Mouse (Mus musculus) forebrain, embryonic 16.5 days (tissue): Measurements from ENCODE around the gene Slc25a35. TPM values are rescaled to one million over a fixed set of nuclear protein-coding genes. Genes with fewer than 3 reads are reported as not detected.
"Not testable (repeated sequence)": the region's sequence is repeated elsewhere in the genome, so short reads cannot be mapped to it uniquely, and the experiment has no call there.

Source experiments
- ATAC-seq: fragments of 200-750 bp; cut with Nextera tagmentation; 2 replicates; pipeline ENCODE4 v1.8.0; 2017; ENCODE audit warnings: mild to moderate bottlenecking, moderate library complexity
- H3K27ac ChIP-seq: fragments of 300-500 bp; sonication (generic); 2 replicates; pipeline ENCODE4 v1.5.1; 2014; ENCODE audit warnings: low read length, control low read depth
- H3K27me3 ChIP-seq: fragments of 300-500 bp; sonication (generic); replicated peaks from 2 replicates; pipeline ENCODE4 v1.6.1; 2014; ENCODE audit warnings: low read length; ENCODE audit not compliant: control insufficient read depth, insufficient read depth
- H3K36me3 ChIP-seq: fragments of 300-500 bp; sonication (generic); 2 replicates; pipeline ENCODE4 v1.6.1; 2014; ENCODE audit not compliant: control insufficient read depth, insufficient read depth
- H3K4me1 ChIP-seq: fragments of 300-500 bp; sonication (generic); replicated peaks from 2 replicates; pipeline ENCODE4 v1.6.1; 2014; ENCODE audit warnings: low read length; ENCODE audit not compliant: control insufficient read depth, insufficient read depth
- H3K4me2 ChIP-seq: fragments of 300-500 bp; sonication (generic); 2 replicates; pipeline ENCODE4 v1.6.1; 2014; ENCODE audit warnings: mild to moderate bottlenecking, low read length, control low read depth
- H3K4me3 ChIP-seq: fragments of 300-500 bp; sonication (generic); replicated peaks from 2 replicates; pipeline ENCODE4 v1.5.1; 2014; ENCODE audit warnings: mild to moderate bottlenecking, low read length, control low read depth
- H3K9ac ChIP-seq: fragments of 300-500 bp; sonication (generic); replicated peaks from 2 replicates; pipeline ENCODE4 v1.6.1; 2014; ENCODE audit warnings: low read depth, low read length, control low read depth
- H3K9me3 ChIP-seq: fragments of 300-500 bp; sonication (generic); 2 replicates; pipeline ENCODE4 v1.6.1; 2016; ENCODE audit warnings: low read length; ENCODE audit not compliant: control insufficient read depth
- WGBS: fragments of 180-500 bp; shearing (Covaris S2); extraction: QIAGEN DNeasy Blood & Tissue Kit; methylation state at CpG from one replicate; pipeline ENCODE4 v1.1.7; 2014; 5-methylcytosine and 5-hydroxymethylcytosine counted together
- polyA plus RNA-seq: library from polyadenylated mRNA; unstranded; fragments of >200 nt; fragmentation: Nextera tagmentation; extraction: Ambion mirVana; gene quantifications from 2 replicates; pipeline ENCODE4 v1.2.1, GENCODE M21; 2015

The Slc25a35 gene
- polyA plus RNA-seq, 1 experiment from 2014 or later, result 1.0 TPM

DNA sequence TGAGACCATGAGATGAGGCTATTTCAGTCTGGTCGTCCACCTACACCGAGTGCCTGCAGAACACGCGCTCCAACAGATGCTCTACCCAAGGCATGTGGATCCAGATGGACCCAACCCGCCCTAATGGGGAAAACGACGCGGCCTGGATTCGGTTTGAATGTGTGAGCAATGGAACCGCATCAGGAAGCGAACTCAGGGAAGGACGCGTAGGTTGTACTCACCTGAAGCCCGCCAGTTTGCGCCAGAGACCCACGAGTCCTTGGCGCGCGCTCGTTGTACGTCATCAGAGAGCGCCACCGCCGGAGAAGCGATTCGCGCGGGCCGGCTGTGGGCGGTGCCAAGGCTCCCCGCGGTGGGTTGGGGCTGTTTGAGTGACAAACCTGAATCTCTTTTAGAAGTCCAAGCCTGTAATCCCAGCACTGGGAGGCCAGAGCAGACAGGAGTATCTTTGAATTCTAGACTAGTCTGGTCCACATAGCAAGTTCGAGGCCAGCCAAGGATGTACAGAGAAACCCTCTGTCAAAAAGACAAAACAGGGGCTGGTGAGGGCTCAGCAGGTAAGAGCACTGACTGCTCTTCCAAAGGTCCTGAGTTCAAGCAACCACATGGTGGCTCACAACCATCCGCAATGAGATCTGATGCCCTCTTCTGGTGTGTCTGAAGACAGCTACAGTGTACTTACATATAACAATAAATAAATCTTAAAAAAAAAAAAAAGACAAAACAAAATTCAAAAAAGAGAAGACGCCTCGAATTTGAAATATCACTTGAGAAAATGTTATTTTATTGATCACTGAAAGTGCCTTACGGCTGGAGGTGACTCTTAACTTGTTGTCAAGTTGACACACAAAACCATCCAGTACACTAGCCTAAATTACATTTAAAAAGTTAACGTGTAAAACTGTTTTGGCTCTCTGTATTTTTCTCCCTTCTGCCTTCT lies 40.5 kb downstream of the Slc25a35 start, which contains the start of gene Pfas:
Gene Pfas (minus strand): TSS at position 279 of the 940 bp plus-strand sequence.
- Histone ChIP-seq H3K4me3 (peak within 1 kb of the TSS; percentile 79), H3K4me1 (peaks cover 13% of the 10 kb centered on the region), H3K9me3 (no peaks in the 10 kb centered on the region), H3K4me2 (peak within 1 kb of the TSS; percentile 64), H3K27ac (peak within 1 kb of the TSS; percentile 60), H3K27me3 (no peaks in the 10 kb centered on the region), H3K9ac (peak within 1 kb of the TSS; percentile 68), H3K36me3 (no peaks in the 10 kb centered on the region)
- WGBS, result 9% methylated on average over 38 of the region's 38 CpGs
- ATAC-seq, result peak; percentile 69

DNA sequence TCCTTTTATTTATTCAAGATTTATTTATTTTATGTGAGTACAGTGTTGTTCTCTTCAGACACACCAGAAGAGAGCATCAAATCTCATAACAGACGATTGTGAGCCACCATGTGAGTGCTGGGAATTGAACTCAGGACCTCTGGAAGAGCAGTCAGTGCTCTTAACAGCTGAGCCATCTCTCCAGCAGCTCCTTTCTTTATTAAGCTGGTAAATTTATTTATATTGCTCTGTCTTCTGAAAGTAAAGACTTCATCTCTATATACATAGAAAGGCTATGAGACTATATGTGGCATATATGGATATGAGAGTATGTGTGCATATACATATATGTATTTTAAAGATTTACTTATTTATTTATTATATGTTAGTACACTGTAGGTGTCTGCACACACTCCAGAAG lies 41.6 kb downstream of the Slc25a35 start:
- H3K4me2 ChIP-seq, result no peak overlapping the region
- H3K4me3 ChIP-seq, result no peak overlapping the region
- no peaks in the 10 kb centered on the region for H3K9me3 ChIP-seq
- no peaks in the 10 kb centered on the region for H3K36me3 ChIP-seq
- no peak overlapping the region for H3K27ac ChIP-seq
- ATAC-seq, result no peak
- 88% methylated on average over 1 of the region's 1 CpGs for WGBS
- no peaks in the 10 kb centered on the region for H3K27me3 ChIP-seq
- no peak overlapping the region for H3K9ac ChIP-seq
- H3K4me1 ChIP-seq, result peaks cover 13% of the 10 kb centered on the region

DNA sequence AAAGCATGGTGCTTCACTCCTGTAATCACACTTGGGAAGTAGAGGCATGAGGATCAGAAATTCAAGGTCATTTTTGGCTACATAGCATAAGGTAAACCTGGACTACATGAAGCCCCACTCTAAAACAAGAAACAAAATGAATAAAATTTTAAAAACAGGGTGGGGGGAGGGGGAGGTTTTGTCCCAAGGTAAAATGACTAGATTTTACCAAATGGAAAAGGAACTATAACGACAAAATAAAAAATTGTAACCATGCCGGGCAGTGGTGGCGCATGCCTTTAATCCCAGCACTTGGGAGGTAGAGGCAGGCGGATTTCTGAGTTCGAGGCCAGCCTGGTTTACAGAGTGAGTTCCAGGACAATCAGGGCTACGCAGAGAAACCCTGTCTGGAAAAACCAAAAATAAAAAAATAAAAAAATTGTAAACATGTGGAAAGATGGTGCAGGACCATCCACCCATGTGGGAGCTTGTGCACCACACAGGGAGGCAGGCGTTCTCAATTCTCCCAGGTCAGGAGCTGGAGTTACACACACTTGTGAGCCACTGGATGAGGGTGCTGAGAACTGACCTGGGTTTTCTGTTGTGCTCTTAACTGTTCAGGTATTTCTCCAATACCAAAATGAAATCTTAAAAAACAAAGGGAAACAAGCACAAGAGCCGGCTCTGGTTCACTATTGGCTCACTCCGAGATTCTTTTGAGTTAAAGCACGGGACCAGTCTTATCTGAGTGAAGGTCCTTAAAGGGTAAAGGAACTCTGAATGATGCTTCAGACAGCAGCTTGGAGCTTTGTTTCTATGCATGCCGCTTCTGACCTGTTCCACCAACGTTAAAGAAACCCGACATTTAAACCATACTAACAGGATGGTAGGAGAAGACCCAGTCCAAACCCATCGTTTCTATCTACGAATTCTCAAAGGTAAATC lies 42.7 kb downstream of the Slc25a35 start:
- 90% methylated on average over 15 of the region's 15 CpGs for WGBS
- ATAC-seq, result no peak
- Histone ChIP-seq H3K4me3 (no peak overlapping the region), H3K9me3 (no peaks in the 10 kb centered on the region), H3K27me3 (no peaks in the 10 kb centered on the region), H3K27ac (no peak overlapping the region), H3K36me3 (no peaks in the 10 kb centered on the region), H3K9ac (no peak overlapping the region), H3K4me1 (peaks cover 18% of the 10 kb centered on the region), H3K4me2 (no peak overlapping the region)

DNA sequence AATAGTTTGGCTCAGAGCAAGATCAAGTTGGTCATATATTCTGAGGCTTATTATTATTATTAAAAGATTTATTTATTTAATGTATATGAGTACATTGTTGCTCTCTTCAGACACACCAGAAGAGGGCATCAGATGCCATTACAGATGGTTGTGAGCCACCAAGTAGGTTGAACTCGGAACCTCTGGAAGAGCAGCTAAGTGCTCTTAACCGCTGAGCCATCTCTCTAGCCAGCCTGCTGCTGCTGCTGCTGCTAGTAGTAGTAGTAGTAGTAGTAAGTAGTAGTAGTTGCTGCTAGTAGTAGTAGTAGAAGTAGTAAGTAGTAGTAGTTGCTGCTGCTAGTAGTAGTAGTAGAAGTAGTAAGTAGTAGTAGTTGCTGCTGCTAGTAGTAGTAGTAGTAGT lies 43.5 kb downstream of the Slc25a35 start:
- not testable (repeated sequence) for H3K9ac ChIP-seq, H3K27ac ChIP-seq, H3K9me3 ChIP-seq, ATAC-seq, H3K27me3 ChIP-seq, H3K36me3 ChIP-seq
- WGBS, result 69% methylated on average over 2 of the region's 2 CpGs
- Histone ChIP-seq H3K4me3 (peak overlapping the region; percentile 65), H3K4me1 (peaks cover 18% of the 10 kb centered on the region), H3K4me2 (peak overlapping the region; percentile 91)

DNA sequence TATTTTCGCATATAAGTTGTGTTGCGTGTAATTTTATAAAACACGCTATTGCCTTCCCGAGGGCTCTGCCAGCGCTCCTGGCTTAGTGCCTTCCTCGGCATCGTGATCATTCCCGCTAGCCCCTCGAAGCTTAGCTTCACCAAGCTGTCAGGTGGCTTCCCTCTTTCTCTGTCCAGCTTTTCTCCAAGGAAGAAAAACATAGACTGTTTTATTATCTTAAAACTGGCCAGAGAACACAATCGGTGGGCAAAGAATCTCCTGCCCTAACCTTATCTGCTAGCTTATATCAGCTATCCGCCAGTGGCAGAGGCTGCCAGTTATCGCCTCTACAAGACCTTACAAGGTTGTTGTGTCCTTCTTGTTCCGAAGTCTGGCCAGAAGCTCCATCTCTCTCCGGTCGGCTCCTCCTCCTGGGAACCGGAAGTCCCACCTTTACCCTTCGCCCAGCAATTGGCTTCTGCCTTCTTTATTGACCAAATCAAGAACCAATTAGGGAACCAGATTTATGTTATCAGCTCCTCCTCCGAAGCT lies 44.2 kb downstream of the Slc25a35 start:
- peak overlapping the region; percentile 65 for H3K4me3 ChIP-seq
- H3K9me3 ChIP-seq, result no peaks in the 10 kb centered on the region
- peak; percentile 74 for ATAC-seq
- peak overlapping the region; percentile 91 for H3K4me2 ChIP-seq
- H3K9ac ChIP-seq, result peak overlapping the region; percentile 72
- H3K36me3 ChIP-seq, result no peaks in the 10 kb centered on the region
- H3K4me1 ChIP-seq, result peaks cover 25% of the 10 kb centered on the region
- H3K27me3 ChIP-seq, result no peaks in the 10 kb centered on the region
- peak overlapping the region; percentile 94 for H3K27ac ChIP-seq
- 1% methylated on average over 18 of the region's 18 CpGs for WGBS

DNA sequence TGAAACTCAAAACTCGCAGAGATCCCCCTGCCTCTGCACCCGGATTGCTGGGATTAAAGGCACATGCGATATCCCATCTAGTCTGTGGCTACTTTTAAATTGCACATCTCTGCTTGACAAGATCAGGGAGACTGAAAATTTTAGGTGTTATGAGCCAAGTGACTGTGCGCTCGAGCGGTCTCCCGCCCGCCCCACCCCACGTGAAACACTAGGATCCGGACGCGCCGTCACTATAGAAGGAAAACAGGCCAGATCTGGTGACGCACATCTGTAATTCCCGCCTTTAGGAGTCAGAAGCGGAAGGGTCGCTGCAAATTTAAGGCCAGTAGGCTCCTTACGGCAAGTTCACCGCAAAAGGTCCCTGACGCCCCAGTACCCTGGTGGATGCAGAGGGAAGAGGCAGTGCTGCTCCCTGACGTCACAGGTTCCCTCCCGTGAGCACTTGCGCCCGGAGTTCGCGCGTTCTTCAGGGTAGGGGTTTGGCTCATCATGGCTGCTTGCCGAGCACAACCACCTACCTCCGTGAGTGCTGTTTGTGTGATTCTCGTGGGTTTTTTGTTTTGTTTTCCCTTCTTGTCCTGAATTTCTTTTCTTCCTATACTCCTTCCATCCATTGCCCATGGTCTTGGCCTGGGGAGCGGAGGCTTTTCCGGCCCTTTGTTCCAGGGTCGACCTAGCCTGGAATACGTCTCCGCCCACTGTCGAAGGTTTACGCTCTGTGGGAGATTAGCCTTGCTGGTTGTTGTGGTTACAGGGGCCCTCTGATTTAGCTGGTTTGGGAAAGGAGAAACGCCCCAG lies 47.9 kb downstream of the Slc25a35 start, which contains the start of gene Ctc1:
Gene Ctc1 (plus strand): TSS at position 268 of the 798 bp plus-strand sequence.
- peak within 1 kb of the TSS; percentile 70 for H3K4me3 ChIP-seq
- 3% methylated on average over 38 of the region's 38 CpGs for WGBS
- peak within 1 kb of the TSS; percentile 75 for H3K4me2 ChIP-seq
- H3K27me3 ChIP-seq, result no peaks in the 10 kb centered on the region
- peaks cover 22% of the 10 kb centered on the region for H3K4me1 ChIP-seq
- no peaks in the 10 kb centered on the region for H3K9me3 ChIP-seq
- H3K27ac ChIP-seq, result peak within 1 kb of the TSS; percentile 90
- peak; percentile 96 for ATAC-seq
- peak within 1 kb of the TSS; percentile 81 for H3K9ac ChIP-seq
- no peaks in the 10 kb centered on the region for H3K36me3 ChIP-seq

DNA sequence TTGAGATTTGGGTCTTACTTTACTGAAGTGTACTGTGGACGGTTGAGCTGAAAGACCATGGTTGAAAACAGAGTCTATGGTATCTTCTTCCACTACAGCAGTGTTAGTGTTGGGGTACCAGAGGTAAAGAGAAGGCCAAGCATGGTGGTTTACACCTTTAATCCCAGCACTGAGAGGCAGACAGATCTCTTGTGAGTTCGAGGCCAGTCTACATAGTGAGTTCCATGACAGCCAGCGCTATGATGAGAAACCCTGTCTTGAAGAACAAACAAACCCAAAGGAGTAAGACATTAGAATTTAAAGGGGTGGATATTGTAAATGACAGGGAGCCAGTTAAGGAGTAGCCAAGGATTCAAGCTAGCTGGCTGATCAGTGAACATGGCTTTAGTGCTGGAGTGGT lies 48.8 kb downstream of the Slc25a35 start:
- Histone ChIP-seq H3K4me2 (peak overlapping the region; percentile 75), H3K4me1 (peaks cover 16% of the 10 kb centered on the region), H3K27me3 (no peaks in the 10 kb centered on the region), H3K27ac (peak overlapping the region; percentile 90), H3K9me3 (no peaks in the 10 kb centered on the region), H3K36me3 (0 out of 2 replicates have a peak, but pooled peaks cover 2% of the 10 kb centered on the region), H3K9ac (peak overlapping the region; percentile 81), H3K4me3 (peak overlapping the region; percentile 70)
- 62% methylated on average over 3 of the region's 3 CpGs for WGBS
- ATAC-seq, result no peak

DNA sequence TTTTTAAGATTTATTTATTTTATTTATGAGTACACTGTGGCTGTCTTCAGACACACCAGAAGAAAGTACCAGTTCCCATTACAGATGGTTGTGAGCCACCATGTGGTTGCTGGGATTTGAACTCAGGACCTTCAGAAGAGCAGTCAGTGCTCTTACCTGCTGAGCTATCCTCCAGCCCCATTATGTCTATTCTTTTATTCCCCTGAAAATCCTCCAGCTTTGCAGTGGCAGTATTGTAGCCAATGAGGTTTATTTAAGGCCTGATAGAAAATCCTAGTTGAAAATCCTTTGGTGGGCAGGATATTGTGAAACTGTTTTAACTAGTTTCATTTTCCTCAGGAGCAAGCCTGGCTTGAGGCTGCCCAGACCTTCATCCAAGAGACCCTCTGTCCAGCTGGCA lies 52.8 kb downstream of the Slc25a35 start:
- no peaks in the 10 kb centered on the region for H3K9me3 ChIP-seq
- no peak for ATAC-seq
- no peaks in the 10 kb centered on the region for H3K27me3 ChIP-seq
- H3K4me3 ChIP-seq, result no peak overlapping the region
- H3K36me3 ChIP-seq, result peaks cover 21% of the 10 kb centered on the region
- H3K4me2 ChIP-seq, result no peak overlapping the region
- H3K4me1 ChIP-seq, result peaks cover 10% of the 10 kb centered on the region
- no peak overlapping the region for H3K9ac ChIP-seq
- H3K27ac ChIP-seq, result no peak overlapping the region
